Mouse (Mus musculus) stomach, postnatal 0 days (tissue): Measurements from ENCODE around the gene Clec4g.

ENCODE experiments used
- CTCF ChIP-seq: IDR thresholded peaks from 2 replicates; pipeline ENCODE4 v1.5.1; 2016; ENCODE audit warnings: antibody characterized with exemption, low read depth, mild to moderate bottlenecking, moderate library complexity
- EP300 ChIP-seq: optimal IDR thresholded peaks from 2 replicates; pipeline ENCODE3; 2016; ENCODE audit warnings: antibody characterized with exemption

DNA sequence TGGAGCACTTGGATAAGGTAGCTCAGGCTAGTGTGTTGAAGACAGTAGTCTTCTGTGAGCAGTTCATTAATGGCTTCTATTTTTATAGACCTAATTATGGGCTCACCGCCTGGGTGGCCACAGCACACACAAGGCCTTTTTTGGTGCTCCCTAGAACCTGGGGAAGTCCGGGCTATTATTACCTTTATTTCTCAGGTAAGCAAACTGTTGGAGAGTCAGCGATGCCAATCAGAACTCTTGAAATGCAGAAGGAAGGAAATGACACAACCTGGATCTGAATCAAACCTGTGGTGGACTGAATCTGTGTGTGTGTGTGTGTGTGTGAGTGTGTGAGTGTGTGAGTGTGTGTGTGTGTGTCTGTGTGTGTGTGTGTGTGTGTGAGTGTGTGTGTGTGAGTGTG lies 26.3 kb downstream of the Clec4g start, which contains the start of gene Fcer2a:
- no peak for TF ChIP-seq EP300
- TF ChIP-seq CTCF: no peak
